Mouse (Mus musculus) hematopoietic multipotent progenitor cell, adult 10-12 weeks (in vitro differentiated cells): ENCODE measurements around the gene Rgs2. TPM values are rescaled to one million over a fixed set of nuclear protein-coding genes. Genes with fewer than 3 reads are reported as not detected.

Experiments
- polyA plus RNA-seq: library from polyadenylated mRNA; stranded (reverse); fragments of >175 nt; gene quantifications from 2 replicates; pipeline ENCODE4 v1.2.3, GENCODE M21; 2012; ENCODE audit warnings: low replicate concordance

Gene Rgs2
- 17.6 and 85.3 TPM in 2 replicates for polyA plus RNA-seq

DNA sequence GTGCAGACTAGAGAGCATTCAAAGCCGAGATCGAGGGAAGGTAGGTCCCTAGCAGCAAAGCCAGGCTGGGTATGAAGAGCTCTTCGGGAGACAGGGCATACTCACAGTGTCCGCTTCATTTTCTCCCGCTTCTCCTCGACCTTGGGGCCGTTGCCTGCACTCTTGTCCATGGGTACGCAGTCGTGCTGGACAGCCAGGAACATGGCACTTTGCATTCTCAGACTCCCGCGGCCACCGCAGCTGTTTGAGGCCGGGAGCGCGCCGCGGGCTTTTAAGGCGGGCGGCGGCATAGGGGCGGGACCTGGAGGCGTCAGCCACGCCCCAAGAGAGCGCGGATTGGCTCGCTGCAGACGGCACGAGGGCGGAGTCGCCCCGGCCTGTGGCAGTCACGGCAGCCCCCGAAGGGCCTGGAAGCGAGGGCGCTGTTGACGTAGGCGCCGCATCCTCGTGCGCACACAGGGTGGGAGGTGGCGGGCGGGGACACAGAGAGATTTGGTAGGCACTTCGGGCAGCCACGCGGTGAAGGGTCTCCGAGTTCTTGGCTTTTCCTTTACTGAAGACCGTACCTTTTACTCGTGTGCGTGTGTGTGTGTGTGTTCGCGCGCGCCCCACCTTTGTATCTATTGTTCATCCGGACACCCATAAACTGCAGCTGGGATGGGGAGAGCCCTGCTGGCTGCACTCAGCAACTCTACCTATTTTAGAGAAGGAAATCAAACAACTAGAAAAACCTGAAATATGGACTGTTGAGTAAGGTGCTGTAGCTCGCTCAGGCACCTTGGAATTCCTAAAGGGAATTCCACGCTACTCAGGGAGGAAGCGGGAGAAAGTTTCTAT, at the start of gene Rgs2:
TSS of gene Rgs2 (minus strand) at position 258 of the 837 bp plus-strand sequence.

Other genes with a start within 250 kb of the Rgs2 start
- 0.13 and 0.17 TPM in 2 replicates for gene Trove2, start 227.1 kb downstream of the Rgs2 start, polyA plus RNA-seq
- gene Uchl5, start 226.9 kb downstream of the Rgs2 start, polyA plus RNA-seq: 30.2 and 33.3 TPM in 2 replicates
- 0.08 TPM in 1 of 2 replicates, not detected in the other for gene Rgs13, start 173.2 kb upstream of the Rgs2 start, polyA plus RNA-seq
- gene Rgs1, start 245.1 kb upstream of the Rgs2 start, polyA plus RNA-seq: 1.6 and 2.5 TPM in 2 replicates